ENCODE assay signal across 8 mouse cellular contexts in the genomic region with DNA sequence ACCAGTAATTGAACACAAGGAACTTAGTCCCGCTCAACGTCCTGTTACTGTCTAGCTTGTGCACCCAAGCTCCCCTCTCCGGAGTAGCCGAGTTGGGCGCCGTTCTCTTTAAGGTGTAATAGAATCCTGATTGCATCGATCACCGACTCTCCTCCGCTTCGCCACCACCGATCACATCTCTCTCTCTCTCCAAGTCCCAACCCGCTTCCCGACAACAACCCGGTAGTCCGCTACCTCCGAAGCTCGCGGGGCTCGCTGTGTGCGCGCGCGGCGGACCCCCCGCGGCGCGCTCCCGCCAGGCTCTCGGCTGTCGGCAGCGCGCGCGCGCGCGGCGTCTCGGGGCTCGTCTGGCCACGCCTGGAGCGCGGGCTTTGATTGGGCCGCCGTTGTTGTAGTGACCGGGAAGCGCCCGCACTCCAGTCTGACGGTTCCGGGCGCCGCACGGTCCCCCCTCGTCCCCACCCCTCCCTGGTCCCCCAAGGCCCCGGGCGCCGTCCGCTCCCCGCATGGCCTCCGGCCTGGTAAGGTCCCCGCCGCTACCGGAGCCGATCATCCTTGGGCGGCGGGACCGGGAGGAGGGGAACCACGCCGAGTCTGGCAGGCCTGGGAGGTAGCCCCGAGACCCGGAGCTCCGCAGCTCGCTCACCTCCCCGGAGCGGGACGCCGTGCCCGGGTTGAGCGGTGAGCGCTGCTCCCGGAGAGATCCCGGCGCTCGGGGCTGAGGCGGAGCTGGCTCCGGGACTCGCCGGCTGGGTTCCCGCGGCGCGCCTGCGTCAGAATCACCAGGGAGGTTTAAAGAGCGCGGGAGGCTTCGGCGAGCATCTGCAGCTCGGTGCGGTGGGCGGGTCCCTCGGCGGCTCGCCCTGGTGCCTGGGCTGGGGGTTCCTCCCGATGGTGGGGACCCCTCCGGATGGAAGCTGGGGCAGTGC. TPM values are rescaled to one million over a fixed set of nuclear protein-coding genes. Genes with fewer than 3 reads are reported as not detected.
A peak's percentile ranks its signal among the peaks of the same experiment; 100 is the strongest.
DNase-seq lines count a peak whose midpoint lies in the region; ATAC-seq and TF ChIP-seq lines count a peak whose summit lies in the region.

A gene (plus strand): TSS at position 334 of the 929 bp plus-strand sequence.

- peaks cover 34% of the 10 kb centered on the region for H3K4me1 ChIP-seq in forebrain, embryonic 16.5 days (replicated peaks; ENCODE audit: control insufficient read depth, insufficient read depth, low read length)
- H3K4me1 ChIP-seq in lung, postnatal 0 days (ENCODE audit: insufficient read depth, low read depth, low read length), result peaks cover 3% of the 10 kb centered on the region; the same call in 1 of the 2 replicates

- peak within 1 kb of the TSS; percentile 96 for H3K4me3 ChIP-seq in forebrain, embryonic 16.5 days (replicated peaks; ENCODE audit: low read length)
- peak within 1 kb of the TSS; percentile 86 for H3K4me3 ChIP-seq in lung, postnatal 0 days (ENCODE audit: low read depth, low read length)

- TF ChIP-seq CTCF in lung, postnatal 0 days (IDR thresholded peaks at IDR 0.05), result no peak

- H3K9ac ChIP-seq in forebrain, embryonic 16.5 days (replicated peaks; ENCODE audit: low read depth, low read length), result peak within 1 kb of the TSS; percentile 98
- peak within 1 kb of the TSS; percentile 70 for H3K9ac ChIP-seq in lung, postnatal 0 days (replicated peaks; ENCODE audit: low read depth)

- WGBS in forebrain, embryonic 16.5 days, result under 1% methylated on average over 106 of the region's 106 CpGs
- 1% methylated on average over 89 of the region's 106 CpGs for WGBS in lung, postnatal 0 days

- peaks cover 11% of the 10 kb centered on the region; the same call in 1 of the 2 replicates for H3K36me3 ChIP-seq in forebrain, embryonic 16.5 days (ENCODE audit: control insufficient read depth, insufficient read depth)
- no peaks in the 10 kb centered on the region for H3K36me3 ChIP-seq in lung, postnatal 0 days (ENCODE audit: insufficient read depth, low read length)

- H3K9me3 ChIP-seq in forebrain, embryonic 16.5 days (ENCODE audit: control insufficient read depth, low read length), result no peaks in the 10 kb centered on the region
- no peaks in the 10 kb centered on the region for H3K9me3 ChIP-seq in lung, postnatal 0 days (ENCODE audit: low read length)

- H3K27ac ChIP-seq in forebrain, embryonic 16.5 days (ENCODE audit: low read length), result peak within 1 kb of the TSS; percentile 96
- peak within 1 kb of the TSS; percentile 83 for H3K27ac ChIP-seq in lung, postnatal 0 days (ENCODE audit: low read length)

- no peak for TF ChIP-seq EP300 in lung, postnatal 0 days (IDR thresholded peaks at IDR 0.05)

- no peaks in the 10 kb centered on the region for H3K27me3 ChIP-seq in forebrain, embryonic 16.5 days (replicated peaks; ENCODE audit: control insufficient read depth, insufficient read depth, low read length)
- no peaks in the 10 kb centered on the region for H3K27me3 ChIP-seq in lung, postnatal 0 days (replicated peaks; ENCODE audit: insufficient read depth, low read length)

- H3K4me2 ChIP-seq in forebrain, embryonic 16.5 days (ENCODE audit: low read length), result peak within 1 kb of the TSS; percentile 83
- peak within 1 kb of the TSS; percentile 98 for H3K4me2 ChIP-seq in lung, postnatal 0 days (replicated peaks; ENCODE audit: low read depth, low read length)

- DNase-seq in MEL-GATA-1-ER (ENCODE audit: extremely low read depth, low read depth), result peak; percentile 56
- DNase-seq in cerebellum, adult 18-20 months, result peak; percentile 80 to 90
- peak; percentile 88 for DNase-seq in heart, postnatal 4 days
- peak; percentile 82 for DNase-seq in layer of hippocampus, adult 9-11 months
- peak; percentile 93 for DNase-seq in lung, postnatal 0 days (ENCODE audit: low spot score)
- DNase-seq in ovary, postnatal 14 days (ENCODE audit: low spot score), result peak; percentile 70
- DNase-seq in thymus, postnatal 10 days (ENCODE audit: low spot score in 2 of 2), result peak; percentile 76 to 83

- ATAC-seq in forebrain, embryonic 16.5 days, result peak; percentile 97
- ATAC-seq in lung, postnatal 0 days, result peak; percentile 93

RNA-seq across cellular contexts. Expression of the gene that starts here (rescaled TPM):
- polyA plus RNA-seq in forebrain, embryonic 16.5 days (2015; fragmentation: Nextera tagmentation; extraction: Ambion mirVana), result 14.1 and 18.6 TPM in 2 replicates
- 10 to 100 TPM in 1 of 2 experiments, 1 to 10 TPM in 1; 8.6 to 11.2 TPM for total RNA-seq in heart, postnatal 4 days (2021)
- polyA plus RNA-seq in lung, postnatal 0 days (2015; fragmentation: Nextera tagmentation; extraction: Ambion mirVana), result 6.1 and 6.2 TPM in 2 replicates

Comparison
In these comparisons a context has a peak if more than half of its experiments do, and no peak if none do; other contexts are left out.
1. Peak in every context shown above with its lines: DNase-seq, ATAC-seq, H3K4me3 ChIP-seq and H3K27ac ChIP-seq.